Mouse (Mus musculus) bone marrow macrophage, adult 2 months (primary cell): ENCODE measurements around the gene Krt31.

Experiments
- CTCF ChIP-seq: IDR thresholded peaks from 2 replicates; pipeline ENCODE4 v1.5.1; 2012; ENCODE audit warnings: low read depth, mild to moderate bottlenecking, low read length, moderate library complexity
- POLR2A ChIP-seq: IDR thresholded peaks from 2 replicates; pipeline ENCODE4 v1.6.1; 2012; ENCODE audit warnings: mild to moderate bottlenecking, low read depth, low read length, borderline replicate concordance

GRCm38 (mm10) chr11:100004846-100005245 is 45.5 kb downstream of the Krt31 start:
- no peak for TF ChIP-seq POLR2A
- TF ChIP-seq CTCF: peak; percentile 50
